Mouse (Mus musculus): ENCODE results near the gene Phf1.

Gene Phf1

GRCm38 (mm10) chr17:26932839-26933398, at the start of gene Phf1:
Gene Phf1, plus strand, starts transcription at chr17:26933052.
- under 1% methylated on average over 43 of the region's 43 CpGs for WGBS

GRCm38 (mm10) chr17:26883585-26883984, 49.3 kb upstream of the Phf1 start:
- 91% methylated on average over 6 of the region's 6 CpGs for WGBS

GRCm38 (mm10) chr17:26884995-26885926, 47.6 kb upstream of the Phf1 start:
- WGBS: 16% methylated on average over 25 of the region's 25 CpGs

DNA sequence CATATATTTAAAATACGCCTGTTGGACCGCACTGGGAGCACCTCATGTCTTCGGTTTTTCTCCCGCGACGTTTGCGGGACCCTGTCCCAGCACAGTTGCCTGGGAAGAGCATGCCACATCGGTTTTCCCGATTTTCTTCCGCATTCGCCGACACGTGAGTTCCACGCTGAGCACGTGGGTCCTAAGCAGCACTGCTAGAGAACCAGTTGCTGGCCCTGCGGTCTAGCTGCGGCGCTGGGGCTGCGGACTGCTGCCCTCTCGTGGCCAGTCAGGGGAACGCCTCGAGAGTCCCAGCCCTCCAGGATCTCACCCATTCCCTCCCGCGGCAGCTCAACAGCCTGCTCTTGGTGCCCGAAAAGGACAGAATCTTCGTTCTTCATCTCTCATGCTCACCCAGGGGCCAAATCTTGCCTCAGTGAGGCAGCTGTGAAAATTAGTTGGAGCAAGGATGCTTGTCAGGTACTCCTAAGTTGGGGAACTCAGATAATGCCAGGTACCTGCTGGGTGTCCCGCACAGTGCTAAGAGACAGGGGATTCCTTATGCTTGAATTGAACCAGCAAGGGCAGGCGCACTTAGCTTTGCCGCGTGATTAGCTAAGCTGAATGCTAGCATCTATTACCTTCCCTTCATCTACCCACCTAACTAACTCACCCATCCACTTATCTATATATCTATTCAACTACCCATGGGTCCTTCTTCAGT, 46.7 kb upstream of the Phf1 start:
- 7% methylated on average over 30 of the region's 30 CpGs for WGBS

- WGBS: 44% methylated on average over 3 of the region's 3 CpGs
Measured at GRCm38 (mm10) chr17:26887926-26888325, 44.9 kb upstream of the Phf1 start.

GRCm38 (mm10) chr17:26892635-26893375, 40.0 kb upstream of the Phf1 start:
- WGBS: 29% methylated on average over 16 of the region's 16 CpGs

GRCm38 (mm10) chr17:26893492-26893891, 39.4 kb upstream of the Phf1 start:
- WGBS: 28% methylated on average over 6 of the region's 6 CpGs

- WGBS: 58% methylated on average over 6 of the region's 6 CpGs
Measured at GRCm38 (mm10) chr17:26894342-26894741, 38.5 kb upstream of the Phf1 start.

DNA sequence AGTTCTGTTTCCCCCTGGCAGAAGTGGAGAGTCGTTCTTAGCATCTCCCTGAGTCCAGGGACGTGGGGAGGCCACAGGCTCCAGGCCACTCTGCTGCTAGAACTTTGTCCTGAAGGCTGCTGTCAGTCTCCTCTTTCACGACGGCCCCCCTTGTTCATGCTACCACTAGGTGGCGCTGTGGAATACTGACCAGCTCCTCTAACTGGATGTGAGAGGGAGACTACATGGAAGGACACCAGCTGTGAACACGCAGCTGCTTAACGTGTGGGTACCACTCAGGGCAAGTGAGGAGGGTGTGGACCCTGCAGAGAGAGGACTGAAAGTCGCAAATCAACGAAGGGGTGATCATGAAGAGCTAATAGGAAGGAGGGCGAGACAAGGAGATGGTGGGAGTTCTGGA, 37.3 kb upstream of the Phf1 start:
- whole genome bisulfite sequencing: 23% methylated on average over 10 of the region's 10 CpGs

DNA sequence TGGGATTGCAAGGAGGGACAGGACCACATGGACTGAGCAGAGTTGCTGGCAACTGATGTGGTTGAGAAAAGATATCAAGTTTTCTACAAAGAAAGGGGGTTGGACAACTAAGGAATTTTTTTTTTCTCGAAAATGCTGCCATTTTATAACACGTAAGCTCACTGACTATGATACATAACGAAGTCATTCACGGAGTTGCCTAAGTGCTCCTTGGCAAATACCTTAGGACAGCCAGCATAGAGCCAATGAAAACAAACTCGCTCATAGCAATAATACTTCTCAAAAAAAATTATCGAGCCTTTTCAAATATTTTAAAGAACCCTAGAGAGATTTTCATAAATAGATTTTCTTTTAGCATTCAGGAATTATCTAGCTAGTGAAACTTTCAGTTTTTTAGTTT, 31.9 kb upstream of the Phf1 start:
- WGBS: 86% methylated on average over 6 of the region's 6 CpGs

DNA sequence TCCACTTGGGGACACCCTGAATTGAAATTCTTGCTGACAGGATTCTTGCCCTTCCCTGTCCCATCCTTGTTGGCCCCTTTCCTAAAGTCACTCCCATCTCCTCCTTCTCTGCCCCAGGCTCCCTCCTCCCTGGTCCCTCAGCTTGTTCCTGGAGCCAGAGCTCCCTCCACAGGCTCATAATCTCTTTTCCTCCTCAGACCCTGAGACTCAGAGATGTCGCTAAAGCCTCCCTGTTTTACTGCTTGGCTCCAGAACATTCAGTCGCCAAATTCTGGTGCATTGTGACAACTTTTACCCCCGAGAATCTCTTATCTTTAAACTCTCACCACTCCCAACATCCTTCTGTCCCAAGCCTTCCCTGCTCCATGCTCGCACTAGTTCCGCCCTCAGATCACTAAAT, 28.5 kb upstream of the Phf1 start:
- 35% methylated on average over 5 of the region's 5 CpGs for WGBS

GRCm38 (mm10) chr17:26907506-26907905, 25.3 kb upstream of the Phf1 start:
- 56% methylated on average over 15 of the region's 15 CpGs for WGBS

GRCm38 (mm10) chr17:26915248-26915647, 17.6 kb upstream of the Phf1 start:
- 63% methylated on average over 1 of the region's 1 CpGs for WGBS

DNA sequence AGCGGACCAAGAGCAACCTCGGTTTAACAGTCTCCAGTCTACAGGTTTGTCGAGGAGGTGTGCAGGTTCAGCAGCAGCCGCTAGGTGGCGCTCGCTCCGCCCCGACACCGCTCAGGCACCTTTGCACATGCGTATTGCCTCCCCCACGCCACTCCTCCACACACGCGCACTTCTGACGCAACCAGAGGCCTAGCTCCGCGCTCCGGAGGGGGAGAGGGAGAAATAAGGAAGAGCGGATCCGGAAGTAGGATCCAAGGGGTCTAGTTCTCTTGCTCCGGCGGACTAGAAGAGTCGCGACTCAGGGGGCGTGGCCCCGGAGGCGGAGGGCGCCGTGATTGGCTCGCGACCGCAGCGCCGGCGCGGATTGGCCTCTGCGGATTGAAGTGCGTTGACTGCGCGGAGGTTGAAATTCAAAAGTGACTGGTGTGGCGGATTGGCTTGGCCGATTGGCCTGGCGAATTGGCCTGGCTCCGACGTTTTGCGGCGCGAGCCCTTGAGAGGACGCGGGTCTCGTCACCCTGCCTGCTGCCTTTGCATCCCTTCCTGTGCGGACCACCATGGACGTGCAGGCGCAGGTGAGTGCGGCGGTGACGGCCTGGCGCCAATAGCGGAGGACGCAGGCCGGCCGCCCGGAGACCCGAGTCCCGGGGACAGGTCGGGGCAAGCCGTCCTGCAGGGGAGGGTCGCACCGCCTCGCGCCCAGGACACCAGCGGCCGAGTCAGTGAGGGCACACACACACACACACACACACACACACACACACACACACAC, 16.0 kb upstream of the Phf1 start, which contains the start of gene Kifc5b:
Kifc5b (plus strand) TSS at position 381 of the 772 bp plus-strand sequence.
- under 1% methylated on average over 72 of the region's 72 CpGs for WGBS

DNA sequence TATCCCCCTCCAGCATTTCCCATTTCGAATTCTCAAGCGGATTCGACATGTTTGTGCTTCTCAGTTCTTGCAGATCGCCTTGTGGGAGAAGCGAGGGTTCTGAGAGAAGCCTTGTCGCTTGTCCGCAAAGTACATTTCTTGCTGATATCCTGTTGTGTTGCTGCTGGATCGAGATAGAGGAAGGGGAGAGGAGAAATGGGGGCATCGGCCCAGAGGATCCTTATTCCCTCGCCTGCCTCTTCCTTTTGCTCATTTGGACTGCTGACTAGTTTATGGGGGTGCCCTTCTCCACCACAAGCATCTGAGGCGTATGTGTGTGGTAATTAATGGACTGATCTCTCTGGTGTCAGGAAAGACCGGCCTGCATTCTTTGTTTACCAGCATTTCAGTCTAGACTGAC, 15.3 kb upstream of the Phf1 start:
- 2% methylated on average over 12 of the region's 12 CpGs for WGBS

- WGBS: 74% methylated on average over 2 of the region's 2 CpGs
Measured at GRCm38 (mm10) chr17:26918343-26918742, 14.5 kb upstream of the Phf1 start.

DNA sequence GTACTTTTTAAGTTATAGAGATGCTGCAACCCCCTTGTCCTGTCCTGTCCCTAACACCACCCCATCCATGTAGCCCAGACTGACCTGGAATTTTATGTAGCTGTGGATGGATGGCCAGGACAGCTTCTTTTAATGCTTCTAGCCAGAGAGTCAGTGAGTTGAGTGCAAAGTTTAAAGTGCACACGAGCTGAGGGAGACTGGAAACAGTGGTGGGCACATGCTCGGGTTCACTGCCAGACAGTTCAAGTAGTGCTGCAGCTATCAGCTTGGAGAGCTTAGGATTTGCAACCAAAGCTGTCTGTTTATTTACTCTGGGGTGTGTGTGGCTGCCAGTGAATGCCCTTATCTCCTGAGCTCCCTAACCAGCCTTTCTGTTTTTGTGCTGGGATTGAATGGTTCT, 13.3 kb upstream of the Phf1 start:
- 88% methylated on average over 2 of the region's 2 CpGs for WGBS

GRCm38 (mm10) chr17:26922368-26922767, 10.5 kb upstream of the Phf1 start:
- 98% methylated on average over 6 of the region's 6 CpGs for WGBS

- WGBS: 96% methylated on average over 9 of the region's 9 CpGs
Measured at GRCm38 (mm10) chr17:26925414-26925813, 7.4 kb upstream of the Phf1 start.

DNA sequence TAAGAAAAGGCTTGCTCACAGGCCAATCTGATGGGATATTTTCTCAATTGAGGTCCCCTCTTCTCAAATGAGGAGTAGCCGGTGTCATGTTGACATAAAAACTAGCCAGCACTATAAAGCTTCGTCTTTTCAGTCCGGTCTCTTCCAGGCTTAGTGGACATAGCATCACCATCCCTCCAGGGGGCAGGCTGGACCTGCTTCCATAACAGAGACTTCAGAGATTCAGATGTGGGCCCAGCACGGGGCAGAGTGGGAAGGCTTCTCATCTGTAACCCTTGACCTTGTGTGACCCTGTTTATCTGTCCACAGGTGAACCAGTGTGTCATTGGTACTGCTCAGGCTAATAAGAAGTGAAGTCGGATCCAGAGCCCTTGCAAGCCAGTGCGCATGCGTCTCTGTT, 1.1 kb upstream of the Phf1 start:
- WGBS: 52% methylated on average over 7 of the region's 7 CpGs

DNA sequence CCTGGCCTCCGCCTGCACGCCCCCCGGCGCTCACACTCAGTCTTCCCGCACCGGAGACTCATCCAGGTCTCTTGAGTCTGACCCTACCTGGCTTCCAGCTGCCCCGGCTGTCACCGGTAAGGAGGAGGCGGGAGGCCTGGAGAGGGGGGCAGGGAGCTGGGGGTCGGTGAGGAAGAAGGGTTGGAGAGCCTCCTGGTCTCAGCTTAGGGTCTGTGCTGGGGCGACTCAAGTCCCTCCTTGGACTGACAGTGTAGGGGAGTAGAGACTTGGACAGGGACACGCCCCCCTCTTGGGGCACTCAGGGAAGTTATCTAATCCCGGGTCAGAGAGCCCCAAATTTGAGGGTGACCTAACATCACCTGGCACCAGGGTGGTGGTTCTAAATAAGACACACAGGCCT, 567 bp downstream of the Phf1 start:
- 5% methylated on average over 13 of the region's 13 CpGs for WGBS

All from cerebral cortex, adult 2 months (tissue).